Mouse (Mus musculus) hindbrain, embryonic 16.5 days (tissue): ENCODE results near the gene Palm2. TPM values are rescaled to one million over a fixed set of nuclear protein-coding genes. Genes with fewer than 3 reads are reported as not detected.
A peak's percentile ranks its signal among the peaks of the same experiment; 100 is the strongest.

Source experiments
- ATAC-seq: fragments of 200-750 bp; cut with Nextera tagmentation; 2 replicates; pipeline ENCODE4 v1.8.0; 2017; ENCODE audit warnings: moderate TSS enrichment, moderate library complexity
- H3K27ac ChIP-seq: fragments of 300-500 bp; sonication (generic); 2 replicates; pipeline ENCODE4 v1.5.1; 2014; ENCODE audit warnings: low read depth, mild to moderate bottlenecking, control low read depth, low read length, moderate library complexity
- H3K27me3 ChIP-seq: fragments of 300-500 bp; sonication (generic); replicated peaks from 2 replicates; pipeline ENCODE4 v1.6.1; 2014; ENCODE audit warnings: low read length; ENCODE audit not compliant: control insufficient read depth, insufficient read depth
- H3K36me3 ChIP-seq: fragments of 300-500 bp; sonication (generic); 2 replicates; pipeline ENCODE4 v1.6.1; 2014; ENCODE audit warnings: mild to moderate bottlenecking, low read length, moderate library complexity, mixed read lengths; ENCODE audit not compliant: control insufficient read depth, insufficient read depth
- H3K4me1 ChIP-seq: fragments of 300-500 bp; sonication (generic); 2 replicates; pipeline ENCODE4 v1.6.1; 2014; ENCODE audit warnings: low read depth, low read length; ENCODE audit not compliant: control insufficient read depth, insufficient read depth
- H3K4me2 ChIP-seq: fragments of 300-500 bp; sonication (generic); 2 replicates; pipeline ENCODE4 v1.6.1; 2014; ENCODE audit warnings: mild to moderate bottlenecking, low read length, control low read depth, moderate library complexity
- H3K4me3 ChIP-seq: fragments of 300-500 bp; sonication (generic); 2 replicates; pipeline ENCODE4 v1.5.1; 2014; ENCODE audit warnings: mild to moderate bottlenecking, low read length, control low read depth, moderate library complexity
- H3K9ac ChIP-seq: fragments of 300-500 bp; sonication (generic); 2 replicates; pipeline ENCODE4 v1.6.1; 2014; ENCODE audit warnings: low read depth, mild to moderate bottlenecking, control low read depth, low read length, moderate library complexity
- H3K9me3 ChIP-seq: fragments of 300-500 bp; sonication (generic); 2 replicates; pipeline ENCODE4 v1.6.1; 2014; ENCODE audit warnings: mild to moderate bottlenecking, low read length, moderate library complexity; ENCODE audit not compliant: control insufficient read depth
- WGBS: fragments of 180-500 bp; shearing (Covaris S2); extraction: QIAGEN DNeasy Blood & Tissue Kit; methylation state at CpG from one replicate; pipeline ENCODE4 v1.1.7; 2014; 5-methylcytosine and 5-hydroxymethylcytosine counted together
- polyA plus RNA-seq: library from polyadenylated mRNA; unstranded; fragments of >200 nt; fragmentation: Nextera tagmentation; extraction: Ambion mirVana; gene quantifications from 2 replicates; pipeline ENCODE4 v1.2.1, GENCODE M21; 2015

The Palm2 gene
- polyA plus RNA-seq, 1 experiment from 2014 or later: 20.3 TPM

DNA sequence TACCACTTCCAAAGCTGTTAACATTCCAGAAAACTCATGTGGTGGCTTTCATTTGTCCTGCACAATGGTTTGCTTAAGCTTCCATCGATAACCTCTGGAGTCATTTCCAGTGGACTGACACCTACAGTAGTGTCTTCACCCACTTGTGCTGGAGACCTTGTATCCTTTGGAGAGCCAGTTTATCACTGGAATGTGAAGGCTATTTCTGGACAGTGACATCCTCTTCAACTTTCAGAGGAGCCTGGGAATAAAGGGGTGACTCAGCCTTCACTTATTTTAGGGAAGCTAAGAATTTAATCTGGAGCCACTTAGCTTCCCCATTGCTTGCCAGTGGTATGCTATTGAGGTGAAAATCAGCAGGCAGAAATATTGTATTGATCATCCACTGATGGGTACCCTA lies 154.3 kb downstream of the Palm2 start:
- Histone ChIP-seq H3K4me2 (no peak overlapping the region), H3K9ac (no peak overlapping the region), H3K27ac (no peak overlapping the region), H3K4me1 (no peaks in the 10 kb centered on the region), H3K36me3 (no peaks in the 10 kb centered on the region), H3K9me3 (no peaks in the 10 kb centered on the region), H3K4me3 (no peak overlapping the region), H3K27me3 (no peaks in the 10 kb centered on the region)
- 83% methylated on average over 1 of the region's 1 CpGs for WGBS
- no peak for ATAC-seq

DNA sequence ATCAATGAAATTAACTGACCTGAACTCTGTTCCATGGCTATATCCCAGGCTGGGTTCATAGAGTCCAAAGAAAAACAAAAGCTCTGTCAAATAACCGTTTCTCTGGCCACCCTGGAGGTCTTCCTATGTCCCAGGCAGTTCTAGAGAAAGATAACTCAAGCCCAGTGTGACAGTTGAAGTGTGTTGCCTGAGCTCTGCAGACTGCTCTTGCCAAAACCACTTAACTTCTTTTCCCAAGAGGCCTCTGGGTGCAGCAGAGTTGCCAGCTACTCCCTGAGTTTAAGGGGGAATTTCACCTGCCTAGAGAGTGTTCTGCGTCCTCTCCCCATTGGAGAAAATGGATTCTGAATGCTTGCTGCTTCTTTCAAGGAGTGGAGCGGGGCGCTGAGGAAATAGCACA lies 158.7 kb downstream of the Palm2 start:
- no peaks in the 10 kb centered on the region for H3K9me3 ChIP-seq
- H3K27ac ChIP-seq: no peak overlapping the region
- no peaks in the 10 kb centered on the region for H3K4me1 ChIP-seq
- H3K36me3 ChIP-seq: no peaks in the 10 kb centered on the region
- no peaks in the 10 kb centered on the region for H3K27me3 ChIP-seq
- 76% methylated on average over 4 of the region's 4 CpGs for WGBS
- no peak overlapping the region for H3K4me3 ChIP-seq
- no peak for ATAC-seq
- H3K9ac ChIP-seq: no peak overlapping the region
- H3K4me2 ChIP-seq: no peak overlapping the region

- no peaks in the 10 kb centered on the region for H3K4me1 ChIP-seq
- H3K9ac ChIP-seq: no peak overlapping the region
- H3K27ac ChIP-seq: no peak overlapping the region
- no peak for ATAC-seq
- WGBS: 87% methylated on average over 6 of the region's 6 CpGs
- H3K27me3 ChIP-seq: no peaks in the 10 kb centered on the region
- no peaks in the 10 kb centered on the region for H3K36me3 ChIP-seq
- no peak overlapping the region for H3K4me3 ChIP-seq
- no peak overlapping the region for H3K4me2 ChIP-seq
- no peaks in the 10 kb centered on the region for H3K9me3 ChIP-seq
Measured at GRCm38 (mm10) chr4:57599946-57600345, 165.9 kb downstream of the Palm2 start.

DNA sequence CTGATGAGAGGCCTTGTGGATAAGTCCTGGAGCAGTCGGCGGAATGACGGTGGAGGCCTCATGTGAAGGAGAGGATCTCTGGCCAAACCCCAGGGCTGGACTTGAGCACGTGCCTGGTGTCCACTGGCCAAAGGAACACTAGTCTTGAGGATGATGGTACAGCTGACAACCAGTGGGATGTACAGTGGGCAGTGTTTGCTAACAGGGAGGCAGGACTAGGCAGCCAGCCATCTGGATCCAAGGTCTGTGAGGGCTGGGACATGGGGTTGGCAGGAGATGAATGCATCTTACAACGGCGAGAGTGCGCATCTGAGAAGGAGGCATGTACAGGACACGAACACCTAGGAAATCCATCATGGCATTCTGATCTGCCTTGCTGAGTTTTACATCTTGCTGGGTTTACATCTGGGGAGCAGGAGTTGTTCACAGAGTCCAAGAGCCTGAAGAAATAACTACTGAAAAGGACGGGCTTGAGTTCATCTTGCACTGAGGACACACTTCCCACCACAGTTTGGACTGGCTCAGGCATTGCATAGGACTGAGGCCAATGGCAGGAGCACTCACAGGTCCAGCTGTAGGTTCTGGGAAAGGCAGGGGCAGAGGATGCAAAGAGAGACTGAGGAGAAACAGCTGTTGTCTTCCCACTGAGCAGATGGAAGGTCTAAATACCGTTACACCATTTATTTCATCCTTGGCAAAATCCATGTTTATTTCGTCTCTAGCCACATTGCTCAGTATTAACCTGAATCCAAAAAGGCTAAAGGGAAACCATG lies 166.8 kb downstream of the Palm2 start:
- Histone ChIP-seq H3K27me3 (no peaks in the 10 kb centered on the region), H3K9ac (no peak overlapping the region), H3K27ac (no peak overlapping the region), H3K4me3 (no peak overlapping the region), H3K4me2 (no peak overlapping the region), H3K36me3 (no peaks in the 10 kb centered on the region), H3K4me1 (no peaks in the 10 kb centered on the region), H3K9me3 (no peaks in the 10 kb centered on the region)
- peak; percentile 9; the same call in 1 of the 2 replicates for ATAC-seq
- WGBS: 81% methylated on average over 11 of the region's 11 CpGs

DNA sequence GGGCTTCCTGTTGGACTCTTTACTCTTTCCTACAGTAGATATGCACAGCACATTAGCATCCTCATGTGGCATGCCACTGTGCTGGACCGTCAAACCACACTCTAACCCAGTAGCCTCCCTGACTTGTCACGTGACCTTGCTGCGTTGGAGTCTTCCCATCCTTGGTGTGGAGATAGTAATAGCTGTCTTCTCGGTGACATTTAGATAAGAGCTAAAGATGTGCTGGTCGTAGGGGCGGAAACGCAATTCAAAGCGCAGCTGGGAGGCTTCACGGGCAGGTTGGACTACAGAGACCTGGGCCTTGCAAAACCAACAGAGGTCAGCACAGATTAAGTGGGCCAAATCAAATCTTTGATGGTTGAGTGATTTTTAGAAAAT lies 167.4 kb downstream of the Palm2 start:
- Histone ChIP-seq H3K9ac (no peak overlapping the region), H3K4me2 (no peak overlapping the region), H3K27me3 (no peaks in the 10 kb centered on the region), H3K4me3 (no peak overlapping the region), H3K9me3 (no peaks in the 10 kb centered on the region), H3K27ac (0 out of 2 replicates have a peak overlapping the region, but pooled peaks have one; percentile 4), H3K36me3 (no peaks in the 10 kb centered on the region), H3K4me1 (no peaks in the 10 kb centered on the region)
- peak; percentile 21; the same call in 1 of the 2 replicates for ATAC-seq
- WGBS: 84% methylated on average over 9 of the region's 9 CpGs

GRCm38 (mm10) chr4:57601903-57602617 lies 168.0 kb downstream of the Palm2 start:
- ATAC-seq: no peak
- H3K4me2 ChIP-seq: no peak overlapping the region
- no peaks in the 10 kb centered on the region for H3K36me3 ChIP-seq
- no peak overlapping the region for H3K27ac ChIP-seq
- no peak overlapping the region for H3K4me3 ChIP-seq
- no peak overlapping the region for H3K9ac ChIP-seq
- H3K27me3 ChIP-seq: no peaks in the 10 kb centered on the region
- no peaks in the 10 kb centered on the region for H3K9me3 ChIP-seq
- H3K4me1 ChIP-seq: no peaks in the 10 kb centered on the region
- 83% methylated on average over 10 of the region's 10 CpGs for WGBS

DNA sequence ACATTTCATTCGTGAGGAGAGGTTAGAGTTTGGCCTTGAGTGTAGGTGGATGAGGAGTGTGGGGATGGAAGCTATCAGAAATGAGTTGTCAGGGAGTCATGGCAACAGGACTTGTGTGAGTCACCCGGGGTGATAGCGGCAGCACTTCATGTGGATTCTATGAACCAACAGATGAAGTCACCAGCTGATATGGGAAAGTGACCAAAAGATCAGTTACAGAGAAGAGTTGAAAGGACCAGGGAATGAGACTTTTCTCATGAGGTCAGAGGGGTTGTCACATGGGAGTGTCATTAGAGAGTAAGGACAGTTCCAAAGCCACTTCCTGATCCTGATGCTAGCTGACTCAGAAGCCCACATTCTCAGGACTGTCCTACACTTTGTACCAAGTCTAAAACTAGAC lies 172.2 kb downstream of the Palm2 start:
- Histone ChIP-seq H3K27me3 (no peaks in the 10 kb centered on the region), H3K9ac (no peak overlapping the region), H3K4me3 (no peak overlapping the region), H3K4me1 (no peaks in the 10 kb centered on the region; the same call in 1 of the 2 replicates), H3K27ac (no peak overlapping the region), H3K36me3 (no peaks in the 10 kb centered on the region), H3K9me3 (no peaks in the 10 kb centered on the region), H3K4me2 (no peak overlapping the region)
- 80% methylated on average over 3 of the region's 3 CpGs for WGBS
- ATAC-seq: no peak

GRCm38 (mm10) chr4:57607247-57607942 lies 173.3 kb downstream of the Palm2 start:
- Histone ChIP-seq H3K4me2 (peak overlapping the region; percentile 36), H3K36me3 (no peaks in the 10 kb centered on the region), H3K9ac (no peak overlapping the region), H3K4me3 (0 out of 2 replicates have a peak overlapping the region, but pooled peaks have one; percentile 1), H3K27me3 (no peaks in the 10 kb centered on the region), H3K4me1 (peaks cover 5% of the 10 kb centered on the region), H3K9me3 (no peaks in the 10 kb centered on the region), H3K27ac (no peak overlapping the region)
- ATAC-seq: peak; percentile 83
- WGBS: 28% methylated on average over 22 of the region's 22 CpGs
